Mouse (Mus musculus): ENCODE measurements around the gene Srsf2.

DNA sequence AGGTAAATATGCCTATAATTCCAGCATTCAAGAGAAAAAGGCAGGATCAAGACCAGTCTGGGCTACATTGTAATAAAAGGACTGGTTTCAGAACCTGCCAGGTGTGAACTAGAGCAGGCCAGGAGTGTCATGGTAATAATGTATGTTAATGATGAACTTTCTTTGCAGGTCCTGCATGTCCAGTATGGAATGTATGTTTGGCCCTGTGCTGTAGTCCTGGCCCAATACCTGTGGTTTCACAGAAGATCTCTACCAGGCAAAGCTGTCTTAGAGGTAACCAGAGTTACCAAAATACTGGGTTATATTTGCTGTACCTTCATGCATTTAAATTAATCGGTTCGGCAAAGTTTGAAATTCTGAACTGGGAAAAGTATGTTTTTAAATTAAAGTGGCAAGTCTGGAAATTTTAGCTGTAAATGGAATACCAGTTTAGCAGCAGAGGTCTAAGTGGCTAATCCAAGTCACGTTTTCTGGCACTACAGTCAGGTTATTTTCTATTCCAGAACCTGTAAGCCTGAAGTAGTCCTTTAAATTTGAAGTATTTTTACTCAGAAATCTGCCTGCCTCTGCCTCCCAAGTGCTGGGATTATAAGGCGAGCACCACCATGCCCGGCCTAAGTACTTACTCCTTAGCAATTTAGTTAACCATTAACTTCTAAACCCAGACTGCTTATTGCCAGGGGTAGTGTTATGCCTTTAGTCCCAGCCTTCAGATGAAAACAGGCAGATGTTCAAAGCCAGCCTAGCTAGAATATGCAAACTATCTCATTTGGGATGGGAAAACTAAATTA lies 4.6 kb downstream of the Srsf2 start:
- TF ChIP-seq CTCF (conservative IDR thresholded peaks at IDR 0.05; ENCODE audit: insufficient read depth, insufficient read length, low read depth, low read length), result no peak
- no peak for TF ChIP-seq POLR2A (IDR thresholded peaks at IDR 0.05; ENCODE audit: low read depth, low read length)
